Mouse (Mus musculus): Measurements from ENCODE around the gene Eprs.

- TF ChIP-seq CTCF (IDR thresholded peaks at IDR 0.05; ENCODE audit: low read depth, low read length) = no peak
- no peak for TF ChIP-seq POLR2A (IDR thresholded peaks at IDR 0.05; ENCODE audit: borderline replicate concordance, low read depth, low read length)
Measured at GRCm38 (mm10) chr1:185329851-185330250, 33.0 kb upstream of the Eprs start.
